Mouse (Mus musculus) common myeloid progenitor, adult 5-6 weeks (primary cell): ENCODE measurements at regions not wholly inside any gene's neighbourhood (a gene's known extent, or its start where the extent isn't known, plus 50 kb on each side); places are given as distances from the start of the nearest gene placed in this dataset.

Experiments used
- ATAC-seq: replicated peaks from 2 replicates; pipeline ENCODE4 v1.8.0; 2016; ENCODE audit warnings: low read depth, mild to moderate bottlenecking, moderate TSS enrichment, inconsistent platforms; ENCODE audit not compliant: poor library complexity, severe bottlenecking

GRCm38 (mm10) chr13:69182478-69182877 is 183.1 kb upstream of the Adcy2 start:
- ATAC-seq = no peak

- no peak for ATAC-seq
Measured at GRCm38 (mm10) chr13:69190661-69191060, 191.3 kb upstream of the Adcy2 start.

GRCm38 (mm10) chr13:69196464-69196871 is 197.1 kb upstream of the Adcy2 start:
- ATAC-seq = no peak

GRCm38 (mm10) chr13:69207741-69208568 is 208.6 kb upstream of the Adcy2 start:
- ATAC-seq = no peak

- no peak for ATAC-seq
Measured at GRCm38 (mm10) chr13:69208569-69208881, 209.2 kb upstream of the Adcy2 start.

- no peak for ATAC-seq
Measured at GRCm38 (mm10) chr13:69216579-69216978, 217.2 kb upstream of the Adcy2 start.

- ATAC-seq = no peak
Measured at GRCm38 (mm10) chr13:69220425-69220824, 221.1 kb upstream of the Adcy2 start.

- ATAC-seq = no peak
Measured at GRCm38 (mm10) chr13:69226538-69226937, 227.2 kb upstream of the Adcy2 start.

- no peak for ATAC-seq
Measured at GRCm38 (mm10) chr13:69230361-69230943, 231.1 kb upstream of the Adcy2 start.

GRCm38 (mm10) chr13:69236386-69236785 is 237.0 kb upstream of the Adcy2 start:
- no peak for ATAC-seq

- ATAC-seq = no peak
Measured at GRCm38 (mm10) chr13:69237918-69238317, 238.6 kb upstream of the Adcy2 start.

- ATAC-seq = no peak
Measured at GRCm38 (mm10) chr13:69239261-69239915, 240.0 kb upstream of the Adcy2 start.

GRCm38 (mm10) chr13:69242544-69243296 is 243.4 kb upstream of the Adcy2 start:
- ATAC-seq = no peak

GRCm38 (mm10) chr13:69250334-69251129 is 251.2 kb upstream of the Adcy2 start:
- ATAC-seq = no peak

- no peak for ATAC-seq
Measured at GRCm38 (mm10) chr13:69251130-69251561, 251.8 kb upstream of the Adcy2 start.

- ATAC-seq = no peak
Measured at GRCm38 (mm10) chr13:69252335-69252734, 253.0 kb upstream of the Adcy2 start.

- no peak for ATAC-seq
Measured at GRCm38 (mm10) chr13:69260485-69260884, 261.1 kb upstream of the Adcy2 start.

GRCm38 (mm10) chr13:69260972-69261371 is 261.6 kb upstream of the Adcy2 start:
- ATAC-seq = no peak

GRCm38 (mm10) chr13:69263722-69264121 is 264.4 kb upstream of the Adcy2 start:
- no peak for ATAC-seq

GRCm38 (mm10) chr13:69266071-69266470 is 266.7 kb upstream of the Adcy2 start:
- no peak for ATAC-seq
